Mouse (Mus musculus) cerebellum, adult 2 months (tissue): Measurements from ENCODE around the gene Slc6a1.

ENCODE experiments used
- CTCF ChIP-seq: fragments of 200-500 bp; IDR thresholded peaks from 2 replicates; pipeline ENCODE4 v1.5.1; 2011; ENCODE audit warnings: low read depth, mild to moderate bottlenecking, control low read depth, low read length, moderate library complexity, borderline replicate concordance; ENCODE audit not compliant: insufficient read depth
- POLR2A ChIP-seq: fragments of 200-500 bp; IDR thresholded peaks from 2 replicates; pipeline ENCODE4 v1.6.1; 2011; ENCODE audit warnings: low read length, control low read depth, borderline replicate concordance; ENCODE audit not compliant: insufficient read depth

- TF ChIP-seq CTCF (no peak), POLR2A (no peak)
Measured at GRCm38 (mm10) chr6:114304668-114305067, 22.2 kb downstream of the Slc6a1 start.
